Mouse (Mus musculus) lung, embryonic 14.5 days (tissue): ENCODE data around the gene Onecut3. TPM values are rescaled to one million over a fixed set of nuclear protein-coding genes. Genes with fewer than 3 reads are reported as not detected.
A peak's percentile ranks its signal among the peaks of the same experiment; 100 is the strongest.

Source experiments
- ATAC-seq: fragments of 200-750 bp; cut with Nextera tagmentation; 2 replicates; pipeline ENCODE4 v1.8.0; 2017; ENCODE audit warnings: mild to moderate bottlenecking, moderate TSS enrichment, moderate library complexity; ENCODE audit not compliant: insufficient read depth
- DNase-seq: peaks from one replicate; pipeline ENCODE4 v3.0.0-alpha.2; 2015
- H3K27ac ChIP-seq: fragments of 300-500 bp; sonication (generic); 2 replicates; pipeline ENCODE4 v1.5.1; 2014; ENCODE audit warnings: low read depth, mild to moderate bottlenecking, moderate library complexity
- H3K27me3 ChIP-seq: fragments of 300-500 bp; sonication (generic); 2 replicates; pipeline ENCODE4 v1.6.1; 2014; ENCODE audit warnings: low read length, control low read depth; ENCODE audit not compliant: insufficient read depth
- H3K36me3 ChIP-seq: fragments of 300-500 bp; sonication (generic); 2 replicates; pipeline ENCODE4 v1.6.1; 2014; ENCODE audit warnings: control low read depth; ENCODE audit not compliant: insufficient read depth
- H3K4me1 ChIP-seq: fragments of 300-500 bp; sonication (generic); 2 replicates; pipeline ENCODE4 v1.6.1; 2014; ENCODE audit warnings: antibody characterized with exemption, control low read depth; ENCODE audit not compliant: insufficient read depth
- H3K4me2 ChIP-seq: fragments of 300-500 bp; sonication (generic); 2 replicates; pipeline ENCODE4 v1.6.1; 2014; ENCODE audit warnings: mild to moderate bottlenecking
- H3K4me3 ChIP-seq: fragments of 300-500 bp; sonication (generic); 2 replicates; pipeline ENCODE4 v1.5.1; 2014; ENCODE audit warnings: low read depth, low read length
- H3K9ac ChIP-seq: fragments of 300-500 bp; sonication (generic); 2 replicates; pipeline ENCODE4 v1.6.1; 2014
- H3K9me3 ChIP-seq: fragments of 300-500 bp; sonication (generic); 2 replicates; pipeline ENCODE4 v1.6.1; 2016; ENCODE audit warnings: low read depth, low read length, control low read depth
- CTCF ChIP-seq: IDR thresholded peaks from 2 replicates; pipeline ENCODE4 v1.5.1; 2016; ENCODE audit warnings: antibody characterized with exemption, low read depth
- WGBS: fragments of 180-500 bp; shearing (Covaris S2); extraction: QIAGEN DNeasy Blood & Tissue Kit; methylation state at CpG from one replicate; pipeline ENCODE4 v1.1.7; 2014; 5-methylcytosine and 5-hydroxymethylcytosine counted together
- polyA plus RNA-seq: library from polyadenylated mRNA; unstranded; fragments of >200 nt; fragmentation: Nextera tagmentation; extraction: Ambion mirVana; gene quantifications from 2 replicates; pipeline ENCODE4 v1.2.1, GENCODE M21; 2014

Gene Onecut3
- polyA plus RNA-seq: not detected in 2 replicates

- no peak; the same call in 1 of the 2 replicates for TF ChIP-seq CTCF
- Histone ChIP-seq H3K9me3 (no peaks in the 10 kb centered on the region), H3K9ac (peak within 1 kb of the TSS; percentile 23; the same call in 1 of the 2 replicates), H3K27me3 (peaks cover 98% of the 10 kb centered on the region), H3K4me1 (no peaks in the 10 kb centered on the region; the same call in 1 of the 2 replicates), H3K36me3 (no peaks in the 10 kb centered on the region), H3K27ac (no peak within 1 kb of the TSS), H3K4me3 (peak within 1 kb of the TSS; percentile 42), H3K4me2 (peak within 1 kb of the TSS; percentile 76)
- peak; percentile 50 for ATAC-seq
- WGBS: under 1% methylated on average over 34 of the region's 42 CpGs
- DNase-seq: peak; percentile 78
These were observed at the start of gene Onecut3 for GRCm38 (mm10) chr10:80494732-80495131. Gene Onecut3, plus strand, starts transcription at chr10:80494835.

DNA sequence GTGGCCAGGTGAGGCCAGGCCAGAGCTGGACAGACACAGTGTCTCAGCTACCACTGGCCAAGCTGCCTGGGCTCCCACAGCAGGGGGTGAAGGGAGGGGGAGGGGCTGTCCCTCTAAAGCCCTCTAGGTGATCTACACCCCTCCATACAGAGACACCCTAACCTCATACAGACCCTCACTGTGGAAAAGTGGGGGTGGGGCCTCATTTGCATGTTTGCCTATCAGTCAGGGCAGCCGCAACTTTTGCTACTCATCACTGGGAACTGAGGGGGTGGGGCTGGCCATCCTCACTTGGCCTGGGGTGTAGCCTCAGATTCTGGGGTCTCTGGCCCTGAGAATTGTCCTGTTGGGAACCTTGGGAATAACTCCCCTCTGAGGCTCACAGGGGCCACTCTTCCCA, 49.6 kb upstream of the Onecut3 start:
- Histone ChIP-seq H3K27ac (no peak overlapping the region), H3K9ac (no peak overlapping the region), H3K36me3 (no peaks in the 10 kb centered on the region), H3K27me3 (peaks cover 6% of the 10 kb centered on the region; the same call in 1 of the 2 replicates), H3K4me3 (no peak overlapping the region), H3K4me2 (no peak overlapping the region), H3K9me3 (no peaks in the 10 kb centered on the region), H3K4me1 (peaks cover 4% of the 10 kb centered on the region; the same call in 1 of the 2 replicates)
- ATAC-seq (no peak), DNase-seq (no peak)
- TF ChIP-seq CTCF: no peak
- 39% methylated on average over 1 of the region's 1 CpGs for whole genome bisulfite sequencing

DNA sequence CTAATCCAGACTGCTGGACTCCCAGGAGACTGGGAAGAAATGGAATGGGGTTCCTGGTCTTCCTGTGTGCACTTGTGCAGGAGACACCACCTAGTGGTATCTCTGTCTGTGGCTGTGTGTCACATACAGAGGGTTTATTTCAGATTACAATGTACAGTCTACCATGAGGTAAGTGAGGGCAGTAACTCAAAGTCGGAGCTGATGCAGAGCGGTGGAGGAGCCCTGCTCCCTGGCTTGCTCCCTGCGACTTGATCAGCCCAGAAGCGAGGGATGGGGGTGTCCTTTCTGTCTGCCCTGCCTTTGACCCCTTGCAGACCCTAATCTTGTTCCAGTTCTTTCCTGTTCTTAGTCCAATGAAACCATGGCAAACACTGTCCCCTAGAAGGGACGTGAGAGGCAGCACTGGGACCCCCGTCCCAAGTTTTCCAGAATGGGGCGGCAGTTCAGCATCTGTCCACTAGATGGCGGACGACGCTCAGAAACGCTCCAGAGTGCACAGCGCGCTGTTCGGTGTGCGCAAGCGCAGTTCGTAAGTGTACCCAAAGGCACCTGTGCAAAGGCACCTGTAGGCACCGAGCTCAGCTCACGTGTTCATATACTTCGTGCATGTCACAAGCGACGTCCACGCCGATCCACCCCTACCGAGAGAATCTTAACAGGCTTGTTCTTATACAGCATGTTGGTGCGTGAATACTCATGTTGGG, 48.6 kb upstream of the Onecut3 start:
- H3K4me2 ChIP-seq: peak overlapping the region; percentile 35; the same call in 1 of the 2 replicates
- no peak overlapping the region for H3K4me3 ChIP-seq
- H3K27me3 ChIP-seq: peaks cover 11% of the 10 kb centered on the region
- ATAC-seq (peak; percentile 79), DNase-seq (peak; percentile 92)
- no peaks in the 10 kb centered on the region for H3K36me3 ChIP-seq
- H3K4me1 ChIP-seq: peaks cover 4% of the 10 kb centered on the region; the same call in 1 of the 2 replicates
- no peaks in the 10 kb centered on the region for H3K9me3 ChIP-seq
- no peak overlapping the region for H3K9ac ChIP-seq
- 7% methylated on average over 26 of the region's 26 CpGs for WGBS
- peak; percentile 100 for TF ChIP-seq CTCF
- no peak overlapping the region for H3K27ac ChIP-seq

- no peaks in the 10 kb centered on the region for H3K9me3 ChIP-seq
- ATAC-seq (no peak), DNase-seq (peak; percentile 13)
- no peak overlapping the region for H3K4me3 ChIP-seq
- no peaks in the 10 kb centered on the region for H3K4me1 ChIP-seq
- H3K9ac ChIP-seq: no peak overlapping the region
- peaks cover 11% of the 10 kb centered on the region for H3K27me3 ChIP-seq
- no peak overlapping the region for H3K4me2 ChIP-seq
- H3K27ac ChIP-seq: no peak overlapping the region
- no peaks in the 10 kb centered on the region for H3K36me3 ChIP-seq
- WGBS: 8% methylated on average over 6 of the region's 6 CpGs
- no peak for TF ChIP-seq CTCF
These were observed 44.0 kb upstream of the Onecut3 start for GRCm38 (mm10) chr10:80450599-80450998.

DNA sequence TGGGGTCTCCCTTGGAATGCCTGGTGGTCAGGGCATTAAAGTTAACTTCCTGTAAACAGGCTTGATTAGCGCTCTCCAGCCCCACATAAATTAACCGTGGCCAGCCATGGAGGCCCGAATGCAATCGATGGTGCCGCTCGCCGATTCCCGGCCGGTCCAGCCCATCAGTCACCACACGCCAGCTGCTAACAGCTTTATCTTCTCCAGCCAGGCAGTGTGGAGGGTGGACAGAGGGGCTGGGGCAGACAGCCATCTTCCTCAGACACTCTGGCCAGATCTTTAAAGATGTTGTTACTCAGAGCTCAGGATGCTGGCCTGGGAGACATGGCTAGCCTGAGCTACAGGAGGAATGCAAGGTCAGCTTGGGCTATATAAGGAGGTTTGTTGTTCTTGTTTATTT, 41.0 kb upstream of the Onecut3 start:
- Histone ChIP-seq H3K4me2 (no peak overlapping the region), H3K27ac (no peak overlapping the region), H3K4me3 (no peak overlapping the region), H3K27me3 (peaks cover 8% of the 10 kb centered on the region), H3K4me1 (no peaks in the 10 kb centered on the region), H3K9me3 (no peaks in the 10 kb centered on the region), H3K36me3 (no peaks in the 10 kb centered on the region), H3K9ac (no peak overlapping the region)
- DNase-seq (no peak), ATAC-seq (no peak)
- TF ChIP-seq CTCF: no peak
- WGBS: 40% methylated on average over 10 of the region's 10 CpGs

DNA sequence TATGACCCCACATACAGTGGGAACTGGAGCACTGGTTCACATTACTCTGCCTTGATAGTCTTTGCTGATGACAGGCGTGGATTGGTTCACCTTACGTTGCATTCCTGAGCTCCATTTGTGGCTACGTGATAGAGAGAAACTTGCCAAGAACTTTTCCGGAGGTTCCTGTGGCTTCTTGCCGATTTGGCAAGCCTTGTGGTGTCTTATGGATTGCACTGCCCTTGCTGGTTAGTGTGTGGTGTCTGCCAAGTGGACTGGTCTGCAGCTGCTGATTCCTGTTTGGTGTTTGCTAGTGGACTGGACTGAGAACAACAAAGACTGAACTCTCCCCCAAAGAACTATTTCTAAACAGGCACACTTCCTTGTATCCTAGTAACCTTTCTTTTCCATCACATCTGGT, 39.9 kb upstream of the Onecut3 start:
- no peak overlapping the region for H3K4me3 ChIP-seq
- WGBS: 72% methylated on average over 5 of the region's 5 CpGs
- no peak overlapping the region for H3K9ac ChIP-seq
- no peaks in the 10 kb centered on the region for H3K4me1 ChIP-seq
- ATAC-seq (no peak), DNase-seq (no peak)
- TF ChIP-seq CTCF: no peak
- no peaks in the 10 kb centered on the region for H3K36me3 ChIP-seq
- no peaks in the 10 kb centered on the region for H3K9me3 ChIP-seq
- H3K4me2 ChIP-seq: no peak overlapping the region
- H3K27ac ChIP-seq: no peak overlapping the region
- peaks cover 5% of the 10 kb centered on the region for H3K27me3 ChIP-seq

DNA sequence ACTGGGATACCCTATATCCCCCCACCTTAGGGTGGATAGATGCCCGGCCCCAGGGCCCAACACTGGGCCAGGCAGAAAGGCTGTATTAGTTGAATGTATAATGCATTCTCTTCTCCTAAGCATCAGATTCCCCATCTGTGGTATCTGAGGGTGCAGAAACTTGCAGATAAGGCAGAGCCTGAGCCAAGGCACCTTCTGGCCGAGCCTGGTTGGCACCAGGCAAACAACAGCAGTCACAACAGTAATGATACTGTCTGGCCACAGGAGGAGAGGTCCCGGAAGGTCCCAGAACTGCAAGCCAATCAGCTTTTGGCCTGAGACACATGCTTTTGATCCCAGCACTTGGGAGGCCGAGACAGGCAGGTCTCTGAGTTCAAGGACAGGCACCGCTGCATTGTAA, 38.9 kb upstream of the Onecut3 start:
- ATAC-seq (no peak), DNase-seq (no peak)
- Histone ChIP-seq H3K27me3 (peaks cover 1% of the 10 kb centered on the region), H3K4me2 (no peak overlapping the region), H3K27ac (no peak overlapping the region), H3K36me3 (no peaks in the 10 kb centered on the region), H3K4me1 (no peaks in the 10 kb centered on the region), H3K4me3 (no peak overlapping the region), H3K9me3 (no peaks in the 10 kb centered on the region), H3K9ac (no peak overlapping the region)
- 76% methylated on average over 5 of the region's 5 CpGs for WGBS
- TF ChIP-seq CTCF: no peak
